Mouse (Mus musculus) spleen, adult 12 weeks (tissue): ENCODE results near the gene Mkrn2.
"Not testable (repeated sequence)": the region's sequence is repeated elsewhere in the genome, so short reads cannot be mapped to it uniquely, and the experiment has no call there.

Experiments
- DNase-seq: peaks from one replicate; pipeline ENCODE4 v3.0.0; 2022; ENCODE audit warnings: low spot score

The Mkrn2 gene

GRCm38 (mm10) chr6:115607429-115607828 is 5.7 kb downstream of the Mkrn2 start:
- no peak for DNase-seq

DNA sequence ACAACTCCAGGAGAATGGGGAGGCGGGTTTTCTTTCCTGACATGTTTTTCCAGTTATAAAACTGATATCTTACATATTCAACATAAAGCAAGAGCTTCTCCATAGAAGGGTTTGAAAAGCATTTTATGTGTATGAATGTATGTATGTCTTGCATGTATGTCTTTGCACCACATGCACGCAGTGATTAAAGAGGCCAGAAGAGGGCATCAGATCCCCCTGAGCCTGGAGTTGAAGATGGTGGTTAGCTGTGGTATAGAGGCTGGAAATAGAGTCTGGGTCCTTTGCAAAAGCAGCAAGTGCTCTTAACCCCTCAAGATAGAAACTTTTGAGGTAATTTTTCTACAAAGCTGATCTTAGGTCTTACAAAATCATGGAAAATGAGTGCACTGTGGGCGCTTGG is 7.4 kb downstream of the Mkrn2 start:
- no peak for DNase-seq

DNA sequence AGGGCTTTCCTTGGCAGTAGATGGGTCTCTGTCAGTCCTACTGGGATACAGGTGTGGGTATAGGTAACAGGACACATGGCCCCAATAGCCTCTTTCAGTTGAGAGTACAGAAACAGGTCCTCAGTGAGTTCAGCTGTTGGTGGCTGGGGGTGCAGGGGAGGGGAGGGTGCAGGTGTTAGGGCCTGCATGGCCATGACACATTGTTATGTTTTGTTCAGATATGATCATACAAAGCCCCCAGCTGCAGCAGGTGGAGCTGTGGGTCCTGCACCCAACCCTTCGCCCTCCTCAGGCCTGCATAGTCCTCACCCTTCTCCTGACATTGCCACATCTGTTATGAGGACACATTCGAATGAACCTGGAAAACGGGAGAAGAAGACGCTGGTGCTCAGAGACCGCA is 8.6 kb downstream of the Mkrn2 start:
- no peak for DNase-seq

- DNase-seq = no peak
Observed at GRCm38 (mm10) chr6:115613793-115614192, 12.1 kb downstream of the Mkrn2 start.

GRCm38 (mm10) chr6:115615983-115616382 is 14.3 kb downstream of the Mkrn2 start:
- no peak for DNase-seq

DNA sequence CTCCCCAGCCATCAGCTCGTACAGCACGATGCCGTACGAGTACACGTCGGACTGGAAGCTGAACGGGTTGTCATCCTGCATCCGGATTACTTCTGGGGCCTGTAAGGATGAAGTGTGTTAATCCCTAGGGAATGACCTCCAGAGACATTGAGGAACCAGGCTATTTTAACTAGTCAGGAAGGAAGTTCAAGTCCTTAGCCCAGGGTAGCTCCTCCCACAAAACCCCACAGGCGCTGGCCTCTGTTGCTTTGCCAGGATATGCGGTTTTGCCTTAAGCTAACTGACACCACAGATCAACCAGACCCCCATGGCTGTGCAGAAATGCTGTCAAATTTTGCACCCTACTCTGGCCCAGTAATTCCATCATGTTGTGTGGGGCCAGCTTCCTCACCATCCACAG is 18.1 kb downstream of the Mkrn2 start:
- DNase-seq = no peak

GRCm38 (mm10) chr6:115620942-115621341 is 19.2 kb downstream of the Mkrn2 start:
- DNase-seq = no peak

GRCm38 (mm10) chr6:115626121-115626520 is 24.4 kb downstream of the Mkrn2 start:
- DNase-seq = no peak

- no peak for DNase-seq
Observed at GRCm38 (mm10) chr6:115631056-115631795, 29.5 kb downstream of the Mkrn2 start.

- no peak for DNase-seq
Observed at GRCm38 (mm10) chr6:115634015-115634414, 32.3 kb downstream of the Mkrn2 start.

DNA sequence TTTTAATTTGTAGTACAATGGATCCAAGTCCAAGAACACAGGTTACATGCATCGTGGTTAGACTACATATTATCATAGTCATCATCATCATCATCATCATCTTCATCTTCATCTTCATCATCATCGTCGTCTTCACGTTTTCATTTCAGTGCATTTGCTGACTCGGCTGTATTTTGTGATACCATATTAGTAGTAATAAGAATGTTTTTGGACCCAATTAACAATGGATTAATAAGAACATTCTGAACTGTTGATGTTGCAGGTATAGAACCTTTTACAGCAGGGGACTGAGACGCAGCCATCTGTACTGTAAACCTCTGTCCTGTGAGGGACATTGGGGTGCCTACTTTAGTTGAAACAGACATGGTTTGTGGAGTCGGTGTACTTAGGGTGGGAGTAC is 36.5 kb downstream of the Mkrn2 start:
- not testable (repeated sequence) for DNase-seq

DNA sequence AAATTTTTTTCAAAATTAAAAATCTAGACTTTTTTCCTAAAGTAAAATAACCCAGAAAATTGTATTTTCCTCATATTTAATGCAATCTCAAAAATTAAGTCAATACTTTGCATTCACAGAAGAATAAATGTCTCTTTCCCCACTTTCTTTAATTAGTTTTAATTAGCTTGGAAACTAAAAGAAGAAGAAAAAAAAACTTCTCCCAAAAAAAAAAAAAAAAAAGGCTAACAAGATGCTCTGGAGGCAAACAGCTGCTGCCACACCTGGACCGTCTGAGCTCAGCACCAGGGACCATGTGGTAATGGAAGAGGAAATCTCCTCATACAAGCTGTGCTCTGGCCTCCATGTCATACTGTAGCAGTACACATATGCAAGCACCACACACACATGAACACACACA is 41.6 kb downstream of the Mkrn2 start:
- no peak for DNase-seq

DNA sequence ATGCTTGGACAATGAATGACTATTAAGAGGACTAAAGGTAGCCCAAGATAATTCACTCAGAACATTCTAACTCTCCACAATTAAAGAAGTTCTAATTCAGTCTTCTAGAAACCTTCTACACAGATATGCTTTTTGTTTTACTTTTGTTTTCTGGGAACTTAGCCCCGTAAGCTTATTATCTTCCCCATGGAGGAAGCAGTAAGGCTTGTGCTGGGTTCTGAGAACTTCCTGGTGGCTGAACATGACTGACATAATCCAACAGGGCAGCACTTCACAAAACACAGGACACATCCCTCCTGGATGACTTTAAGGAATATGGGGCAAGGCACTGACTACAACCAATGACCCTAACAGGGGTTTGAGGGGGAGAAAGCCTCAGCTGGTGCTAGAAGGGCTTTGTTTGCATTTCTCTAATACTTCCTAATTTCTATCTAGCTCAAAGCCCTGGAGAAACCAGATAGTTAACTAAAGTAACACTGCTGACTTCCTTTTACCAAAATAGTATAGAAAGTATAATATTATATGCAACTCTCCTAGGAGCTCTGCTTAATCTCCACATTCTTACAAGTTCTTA is 48.2 kb downstream of the Mkrn2 start:
- DNase-seq = no peak

DNA sequence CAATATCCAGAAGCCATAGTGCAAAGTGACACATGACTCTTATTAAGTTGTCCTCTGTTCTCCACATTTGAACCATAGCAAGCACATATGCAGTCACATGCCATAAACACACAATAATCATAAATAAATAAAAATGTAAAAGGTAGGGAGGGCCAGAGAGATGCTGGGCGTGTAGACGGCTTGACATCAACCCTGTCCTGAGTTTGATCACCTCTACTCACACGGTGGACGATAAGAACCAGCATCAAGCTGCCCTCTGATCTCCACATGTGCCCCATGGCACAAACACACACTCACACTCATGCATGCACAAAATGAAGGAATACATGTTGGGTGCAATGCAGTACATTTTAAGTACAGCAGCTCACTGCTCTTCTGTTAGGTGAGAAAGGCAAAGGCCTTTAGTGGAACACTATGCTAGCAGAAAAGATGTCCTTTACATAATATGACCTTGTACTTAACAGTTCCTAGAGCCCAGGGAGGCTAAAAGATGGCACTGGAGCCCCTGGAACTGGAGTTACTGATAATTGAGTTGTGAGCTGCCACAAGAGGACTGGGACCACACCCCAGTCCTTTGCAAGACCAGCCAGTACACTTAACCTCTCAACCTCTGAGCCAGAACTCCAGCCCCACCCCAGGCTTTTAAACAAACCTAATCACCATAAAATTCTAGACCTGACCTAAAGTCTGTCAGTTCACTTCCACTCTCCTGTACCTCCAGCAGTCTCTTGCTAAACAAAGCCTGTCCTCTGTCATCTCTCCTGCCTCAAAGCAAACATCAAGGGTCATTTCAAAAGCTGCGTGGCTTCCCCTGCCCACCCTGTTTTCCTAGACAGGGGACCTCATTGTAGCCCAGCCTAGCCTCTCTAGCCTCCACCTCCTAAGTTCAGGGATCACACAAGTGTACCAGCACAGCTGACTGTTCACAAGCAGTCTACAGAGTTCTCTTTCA is 49.0 kb downstream of the Mkrn2 start:
- DNase-seq = peak; percentile 11

DNA sequence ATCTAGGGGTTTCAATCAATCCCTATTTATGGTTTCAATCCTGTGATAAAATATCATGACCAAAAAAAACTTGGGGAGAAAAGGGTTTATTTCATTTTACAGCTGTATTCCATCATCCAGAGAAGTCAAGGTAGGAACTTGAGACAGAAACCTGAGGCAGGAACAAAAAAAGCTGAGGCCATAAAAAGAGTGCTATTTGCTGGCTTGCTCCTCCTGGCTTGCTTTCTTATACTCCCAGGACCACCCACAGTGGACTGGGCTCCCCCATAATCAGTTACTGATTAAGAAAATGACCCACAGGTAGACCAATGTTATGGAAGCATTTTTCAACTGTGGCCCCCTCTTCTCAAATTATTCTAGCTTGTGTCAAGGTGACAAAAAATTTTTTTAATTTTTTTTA is 50.0 kb downstream of the Mkrn2 start:
- DNase-seq = no peak

DNA sequence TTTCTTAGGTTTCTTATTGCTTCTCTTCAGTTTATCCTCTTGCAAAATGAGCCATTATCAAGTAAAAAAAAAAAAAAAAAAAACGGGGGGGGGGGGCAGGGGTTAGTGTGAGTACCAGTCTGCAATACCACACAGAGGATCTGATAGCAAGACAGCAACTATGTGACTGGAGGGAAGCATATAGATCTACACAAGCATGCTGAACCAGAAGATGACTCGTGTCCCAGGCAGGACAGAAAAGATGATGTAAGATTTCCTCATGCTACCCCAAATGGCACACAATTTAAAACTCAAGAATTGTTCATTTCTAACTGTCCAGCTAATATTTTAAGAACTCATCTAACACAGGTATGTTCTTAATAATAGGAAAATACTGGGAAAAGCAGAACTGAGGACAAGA is 52.2 kb downstream of the Mkrn2 start:
- DNase-seq = no peak

- DNase-seq = no peak
Observed at GRCm38 (mm10) chr6:115658802-115659201, 57.1 kb downstream of the Mkrn2 start.

- no peak for DNase-seq
Observed at GRCm38 (mm10) chr6:115664268-115664667, 62.6 kb downstream of the Mkrn2 start.

GRCm38 (mm10) chr6:115666641-115667040 is 64.9 kb downstream of the Mkrn2 start:
- no peak for DNase-seq
